Mouse (Mus musculus) spleen, postnatal 4 days (tissue): Measurements from ENCODE around the gene Sec31a.
"Not testable (repeated sequence)": the region's sequence is repeated elsewhere in the genome, so short reads cannot be mapped to it uniquely, and the experiment has no call there.

ENCODE experiments used
- DNase-seq, 2 experiments: peaks; one replicate each; pipeline ENCODE4 v3.0.0; 2022; ENCODE audit warnings: low spot score in 2 of 2

The Sec31a gene

GRCm38 (mm10) chr5:100415761-100416590 lies at the start of gene Sec31a:
Gene Sec31a (minus strand): TSS chr5:100416234.
- peak; percentile 96 to 98 for DNase-seq

- DNase-seq: no peak
Observed at GRCm38 (mm10) chr5:100462374-100462773, 46.3 kb upstream of the Sec31a start.

- DNase-seq: no peak
Observed at GRCm38 (mm10) chr5:100461526-100461925, 45.5 kb upstream of the Sec31a start.

- DNase-seq: no peak
Observed at GRCm38 (mm10) chr5:100459468-100459867, 43.4 kb upstream of the Sec31a start.

GRCm38 (mm10) chr5:100451871-100452270 lies 35.8 kb upstream of the Sec31a start:
- DNase-seq: no peak

- no peak for DNase-seq
Observed at GRCm38 (mm10) chr5:100438796-100439195, 22.8 kb upstream of the Sec31a start.

- no peak for DNase-seq
Observed at GRCm38 (mm10) chr5:100437917-100438316, 21.9 kb upstream of the Sec31a start.

- DNase-seq: no peak
Observed at GRCm38 (mm10) chr5:100437086-100437485, 21.1 kb upstream of the Sec31a start.

- no peak for DNase-seq
Observed at GRCm38 (mm10) chr5:100430966-100431365, 14.9 kb upstream of the Sec31a start.

- DNase-seq: no peak
Observed at GRCm38 (mm10) chr5:100430076-100430390, 14.0 kb upstream of the Sec31a start.

- peak; percentile 87 to 92 for DNase-seq
Observed at GRCm38 (mm10) chr5:100429344-100430075, 13.5 kb upstream of the Sec31a start.

GRCm38 (mm10) chr5:100428734-100429343 lies 12.8 kb upstream of the Sec31a start:
- no peak for DNase-seq

GRCm38 (mm10) chr5:100428031-100428733 lies 12.1 kb upstream of the Sec31a start:
- no peak for DNase-seq

GRCm38 (mm10) chr5:100427276-100427675 lies 11.2 kb upstream of the Sec31a start:
- no peak for DNase-seq

- not testable (repeated sequence) for DNase-seq
Observed at GRCm38 (mm10) chr5:100425823-100426222, 9.8 kb upstream of the Sec31a start.

- DNase-seq: no peak
Observed at GRCm38 (mm10) chr5:100424252-100424651, 8.2 kb upstream of the Sec31a start.

- DNase-seq: no peak
Observed at GRCm38 (mm10) chr5:100423626-100424025, 7.6 kb upstream of the Sec31a start.

- DNase-seq: no peak
Observed at GRCm38 (mm10) chr5:100418861-100419260, 2.8 kb upstream of the Sec31a start.

- no peak for DNase-seq
Observed at GRCm38 (mm10) chr5:100418077-100418476, 2.0 kb upstream of the Sec31a start.

- no peak for DNase-seq
Observed at GRCm38 (mm10) chr5:100414474-100415196, 1.4 kb downstream of the Sec31a start.

- no peak for DNase-seq
Observed at GRCm38 (mm10) chr5:100412886-100413285, 3.1 kb downstream of the Sec31a start.
